Mouse (Mus musculus): ENCODE measurements around the gene Foxl2. TPM values are rescaled to one million over a fixed set of nuclear protein-coding genes. Genes with fewer than 3 reads are reported as not detected.

Foxl2 gene
- polyA plus RNA-seq, 1 experiment from 2014 or later: not detected

- Histone ChIP-seq H3K4me1 (replicated peaks; ENCODE audit: control insufficient read depth, insufficient read depth, low read length) (no peaks in the 10 kb centered on the region), H3K36me3 (ENCODE audit: control insufficient read depth, insufficient read depth, low read length) (no peaks in the 10 kb centered on the region), H3K4me2 (ENCODE audit: low read length) (no peak overlapping the region), H3K27ac (ENCODE audit: low read depth) (no peak overlapping the region), H3K4me3 (ENCODE audit: low read depth, low read length) (no peak overlapping the region), H3K9ac (ENCODE audit: low read length) (no peak overlapping the region), H3K27me3 (replicated peaks; ENCODE audit: control insufficient read depth, insufficient read depth, low read length) (peaks cover 74% of the 10 kb centered on the region), H3K9me3 (ENCODE audit: control insufficient read depth, low read length) (peaks cover 8% of the 10 kb centered on the region)
- ATAC-seq (replicated peaks; ENCODE audit: low FRiP score, low TSS enrichment, low read depth) (no peak), DNase-seq (ENCODE audit: low spot score) (no peak)
- 31% methylated on average over 2 of the region's 2 CpGs for WGBS
Observed at GRCm38 (mm10) chr9:98974898-98975297, 19.8 kb downstream of the Foxl2 start.

GRCm38 (mm10) chr9:98976081-98976480, 21.0 kb downstream of the Foxl2 start:
- WGBS: 88% methylated on average over 1 of the region's 1 CpGs
- Histone ChIP-seq H3K4me3 (ENCODE audit: low read depth, low read length) (no peak overlapping the region), H3K9ac (ENCODE audit: low read length) (no peak overlapping the region), H3K27ac (ENCODE audit: low read depth) (no peak overlapping the region), H3K9me3 (ENCODE audit: control insufficient read depth, low read length) (0 out of 2 replicates have a peak, but pooled peaks cover under 1% of the 10 kb centered on the region), H3K27me3 (replicated peaks; ENCODE audit: control insufficient read depth, insufficient read depth, low read length) (peaks cover 62% of the 10 kb centered on the region), H3K4me2 (ENCODE audit: low read length) (no peak overlapping the region), H3K4me1 (replicated peaks; ENCODE audit: control insufficient read depth, insufficient read depth, low read length) (no peaks in the 10 kb centered on the region), H3K36me3 (ENCODE audit: control insufficient read depth, insufficient read depth, low read length) (no peaks in the 10 kb centered on the region)
- ATAC-seq (replicated peaks; ENCODE audit: low FRiP score, low TSS enrichment, low read depth): no peak
- DNase-seq (ENCODE audit: low spot score): no peak

- 43% methylated on average over 5 of the region's 5 CpGs for WGBS
- Histone ChIP-seq H3K9me3 (ENCODE audit: control insufficient read depth, low read length) (no peaks in the 10 kb centered on the region), H3K36me3 (ENCODE audit: control insufficient read depth, insufficient read depth, low read length) (no peaks in the 10 kb centered on the region), H3K27me3 (replicated peaks; ENCODE audit: control insufficient read depth, insufficient read depth, low read length) (peaks cover 57% of the 10 kb centered on the region), H3K4me1 (replicated peaks; ENCODE audit: control insufficient read depth, insufficient read depth, low read length) (no peaks in the 10 kb centered on the region), H3K9ac (ENCODE audit: low read length) (no peak overlapping the region), H3K4me3 (ENCODE audit: low read depth, low read length) (no peak overlapping the region), H3K4me2 (ENCODE audit: low read length) (no peak overlapping the region), H3K27ac (ENCODE audit: low read depth) (no peak overlapping the region)
- no peak for ATAC-seq (replicated peaks; ENCODE audit: low FRiP score, low TSS enrichment, low read depth)
- no peak for DNase-seq (ENCODE audit: low spot score)
Observed at GRCm38 (mm10) chr9:98976520-98976919, 21.4 kb downstream of the Foxl2 start.

- H3K4me1 ChIP-seq (replicated peaks; ENCODE audit: control insufficient read depth, insufficient read depth, low read length): no peaks in the 10 kb centered on the region
- H3K9ac ChIP-seq (ENCODE audit: low read length): no peak overlapping the region
- DNase-seq (ENCODE audit: low spot score) (peak; percentile 92), ATAC-seq (replicated peaks; ENCODE audit: low FRiP score, low TSS enrichment, low read depth) (peak; percentile 79)
- no peaks in the 10 kb centered on the region for H3K9me3 ChIP-seq (ENCODE audit: control insufficient read depth, low read length)
- H3K4me3 ChIP-seq (ENCODE audit: low read depth, low read length): peak overlapping the region; percentile 23
- H3K4me2 ChIP-seq (ENCODE audit: low read length): peak overlapping the region; percentile 40
- no peak overlapping the region for H3K27ac ChIP-seq (ENCODE audit: low read depth)
- no peaks in the 10 kb centered on the region for H3K36me3 ChIP-seq (ENCODE audit: control insufficient read depth, insufficient read depth, low read length)
- H3K27me3 ChIP-seq (replicated peaks; ENCODE audit: control insufficient read depth, insufficient read depth, low read length): peaks cover 39% of the 10 kb centered on the region
- 6% methylated on average over 29 of the region's 29 CpGs for WGBS
Observed at GRCm38 (mm10) chr9:98979431-98980416, 24.6 kb downstream of the Foxl2 start.

- ATAC-seq (replicated peaks; ENCODE audit: low FRiP score, low TSS enrichment, low read depth) (peak; percentile 98), DNase-seq (ENCODE audit: low spot score) (peak; percentile 100)
- no peaks in the 10 kb centered on the region for H3K36me3 ChIP-seq (ENCODE audit: control insufficient read depth, insufficient read depth, low read length)
- H3K9me3 ChIP-seq (ENCODE audit: control insufficient read depth, low read length): no peaks in the 10 kb centered on the region
- H3K4me3 ChIP-seq (ENCODE audit: low read depth, low read length): peak within 1 kb of the TSS; percentile 72
- no peak within 1 kb of the TSS for H3K27ac ChIP-seq (ENCODE audit: low read depth)
- peak within 1 kb of the TSS; percentile 75 for H3K9ac ChIP-seq (ENCODE audit: low read length)
- H3K4me1 ChIP-seq (replicated peaks; ENCODE audit: control insufficient read depth, insufficient read depth, low read length): peaks cover 5% of the 10 kb centered on the region; the same call in 1 of the 2 replicates
- peaks cover 14% of the 10 kb centered on the region; the same call in 1 of the 2 replicates for H3K27me3 ChIP-seq (replicated peaks; ENCODE audit: control insufficient read depth, insufficient read depth, low read length)
- 2% methylated on average over 45 of the region's 45 CpGs for WGBS
- H3K4me2 ChIP-seq (ENCODE audit: low read length): peak within 1 kb of the TSS; percentile 63
Observed at GRCm38 (mm10) chr9:98985800-98986475, 30.9 kb downstream of the Foxl2 start, which contains the start of gene Faim. Gene Faim, plus strand, starts transcription at chr9:98986373.

- H3K27ac ChIP-seq (ENCODE audit: low read depth): no peak overlapping the region
- peak; percentile 78 for ATAC-seq (replicated peaks; ENCODE audit: low FRiP score, low TSS enrichment, low read depth)
- H3K36me3 ChIP-seq (ENCODE audit: control insufficient read depth, insufficient read depth, low read length): no peaks in the 10 kb centered on the region
- H3K9ac ChIP-seq (ENCODE audit: low read length): peak overlapping the region; percentile 75
- H3K4me3 ChIP-seq (ENCODE audit: low read depth, low read length): peak overlapping the region; percentile 72
- no peaks in the 10 kb centered on the region for H3K9me3 ChIP-seq (ENCODE audit: control insufficient read depth, low read length)
- H3K27me3 ChIP-seq (replicated peaks; ENCODE audit: control insufficient read depth, insufficient read depth, low read length): peaks cover 14% of the 10 kb centered on the region; the same call in 1 of the 2 replicates
- peaks cover 5% of the 10 kb centered on the region; the same call in 1 of the 2 replicates for H3K4me1 ChIP-seq (replicated peaks; ENCODE audit: control insufficient read depth, insufficient read depth, low read length)
- no peak for DNase-seq (ENCODE audit: low spot score)
- whole genome bisulfite sequencing: under 1% methylated on average over 50 of the region's 50 CpGs
- peak overlapping the region; percentile 63 for H3K4me2 ChIP-seq (ENCODE audit: low read length)
Observed at GRCm38 (mm10) chr9:98986476-98987096, 31.5 kb downstream of the Foxl2 start.

GRCm38 (mm10) chr9:98987131-98987530, 32.0 kb downstream of the Foxl2 start:
- ATAC-seq (replicated peaks; ENCODE audit: low FRiP score, low TSS enrichment, low read depth) (no peak), DNase-seq (ENCODE audit: low spot score) (no peak)
- Histone ChIP-seq H3K36me3 (ENCODE audit: control insufficient read depth, insufficient read depth, low read length) (no peaks in the 10 kb centered on the region), H3K4me3 (ENCODE audit: low read depth, low read length) (peak overlapping the region; percentile 72), H3K9me3 (ENCODE audit: control insufficient read depth, low read length) (no peaks in the 10 kb centered on the region), H3K4me2 (ENCODE audit: low read length) (peak overlapping the region; percentile 63), H3K9ac (ENCODE audit: low read length) (no peak overlapping the region), H3K27ac (ENCODE audit: low read depth) (no peak overlapping the region), H3K27me3 (replicated peaks; ENCODE audit: control insufficient read depth, insufficient read depth, low read length) (peaks cover 14% of the 10 kb centered on the region; the same call in 1 of the 2 replicates), H3K4me1 (replicated peaks; ENCODE audit: control insufficient read depth, insufficient read depth, low read length) (peaks cover 5% of the 10 kb centered on the region; the same call in 1 of the 2 replicates)
- WGBS: 50% methylated on average over 9 of the region's 9 CpGs

- H3K27me3 ChIP-seq (replicated peaks; ENCODE audit: control insufficient read depth, insufficient read depth, low read length): no peaks in the 10 kb centered on the region
- 86% methylated on average over 4 of the region's 4 CpGs for WGBS
- H3K9me3 ChIP-seq (ENCODE audit: control insufficient read depth, low read length): no peaks in the 10 kb centered on the region
- H3K4me3 ChIP-seq (ENCODE audit: low read depth, low read length): no peak overlapping the region
- no peak overlapping the region for H3K4me2 ChIP-seq (ENCODE audit: low read length)
- no peak for DNase-seq (ENCODE audit: low spot score)
- ATAC-seq (replicated peaks; ENCODE audit: low FRiP score, low TSS enrichment, low read depth): no peak
- no peak overlapping the region for H3K27ac ChIP-seq (ENCODE audit: low read depth)
- peaks cover 23% of the 10 kb centered on the region for H3K36me3 ChIP-seq (ENCODE audit: control insufficient read depth, insufficient read depth, low read length)
- H3K4me1 ChIP-seq (replicated peaks; ENCODE audit: control insufficient read depth, insufficient read depth, low read length): no peaks in the 10 kb centered on the region
- H3K9ac ChIP-seq (ENCODE audit: low read length): no peak overlapping the region
Observed at GRCm38 (mm10) chr9:98994103-98994502, 39.0 kb downstream of the Foxl2 start.
